Mouse (Mus musculus): ENCODE measurements around the gene Tmem82.
"Not testable (repeated sequence)": the region's sequence is repeated elsewhere in the genome, so short reads cannot be mapped to it uniquely, and the experiment has no call there.

Gene Tmem82

DNA sequence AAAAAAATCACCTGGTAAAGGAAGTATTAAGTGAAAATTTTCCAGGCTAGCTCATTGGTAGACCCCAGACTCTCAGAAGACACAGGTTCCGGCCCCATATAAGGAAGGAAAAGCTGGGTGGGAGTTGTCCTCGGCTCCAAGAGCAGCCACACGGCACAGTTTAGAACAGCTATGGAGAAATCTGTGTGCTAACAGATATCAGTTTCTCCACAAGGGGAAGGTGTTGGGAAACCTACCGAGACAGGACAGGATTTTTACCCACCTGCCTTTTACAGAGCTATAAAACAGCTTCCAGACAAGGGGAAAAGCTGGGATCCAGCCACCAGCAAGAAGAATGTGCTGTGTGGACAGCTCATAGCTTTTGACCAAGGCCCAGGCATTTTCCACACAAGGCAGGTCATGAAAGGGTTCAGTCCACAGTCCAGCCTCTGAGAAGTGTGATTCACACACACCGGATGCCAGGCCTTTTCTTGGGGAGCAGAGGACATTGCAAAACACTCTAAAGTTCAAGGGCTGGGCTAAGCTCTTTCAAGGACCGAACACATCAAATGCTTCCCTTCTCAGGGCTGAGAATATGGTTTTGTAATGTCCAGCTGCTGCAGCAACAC, 45.0 kb downstream of the Tmem82 start:
- no peak for DNase-seq

DNA sequence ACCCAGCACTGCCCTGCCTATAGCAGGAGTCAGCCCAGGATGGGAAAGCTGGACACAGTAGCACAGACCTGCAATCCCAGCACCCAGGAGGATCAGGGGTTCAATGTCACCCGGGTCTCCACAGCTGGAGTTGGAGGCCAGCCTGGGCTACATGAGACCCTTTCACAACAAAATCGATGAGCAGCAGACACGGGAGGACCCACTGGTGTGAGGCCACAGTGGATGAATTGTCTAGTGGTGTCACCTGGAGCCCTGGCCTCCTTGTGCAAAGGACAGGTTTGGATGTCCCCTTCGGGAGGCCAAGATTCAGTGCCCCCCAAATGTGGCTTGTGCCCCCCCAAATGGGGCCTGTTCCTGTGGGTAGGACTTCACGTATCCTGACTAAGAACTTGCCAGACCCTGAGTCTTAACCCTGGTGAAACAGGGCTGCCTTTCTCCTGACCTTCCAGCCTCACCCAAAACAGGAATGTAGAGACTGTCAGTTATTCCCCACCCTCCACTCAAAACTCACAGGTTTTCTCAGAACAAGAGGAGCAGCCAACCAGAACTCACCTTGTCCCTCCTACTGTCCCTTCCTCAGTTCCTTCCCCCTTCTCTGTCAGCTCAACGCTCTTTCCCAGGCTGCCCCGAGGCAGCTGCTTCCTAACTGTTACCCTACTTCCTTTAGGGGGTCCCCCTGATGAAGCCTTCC, 45.6 kb downstream of the Tmem82 start:
- DNase-seq = no peak

DNA sequence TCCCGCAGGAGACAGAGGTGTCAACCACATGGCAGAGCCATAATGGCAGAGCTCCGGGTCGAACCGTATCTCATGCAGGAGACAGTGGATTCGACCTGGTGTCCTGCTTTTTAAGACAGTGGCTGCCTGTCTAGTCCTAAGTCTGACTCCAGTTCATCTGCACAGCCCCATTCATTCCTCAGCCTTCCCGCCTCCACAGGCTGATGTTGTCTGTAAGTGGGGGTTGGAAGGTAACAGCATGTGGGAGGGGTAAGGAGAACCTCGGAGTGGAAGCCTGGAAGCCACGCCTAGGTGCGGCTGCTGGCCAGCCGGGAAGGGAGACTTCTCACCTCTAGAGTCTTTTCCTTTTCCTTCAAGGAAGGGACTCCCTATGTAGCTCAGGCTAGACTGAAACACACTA, 46.5 kb downstream of the Tmem82 start:
- no peak for DNase-seq

DNA sequence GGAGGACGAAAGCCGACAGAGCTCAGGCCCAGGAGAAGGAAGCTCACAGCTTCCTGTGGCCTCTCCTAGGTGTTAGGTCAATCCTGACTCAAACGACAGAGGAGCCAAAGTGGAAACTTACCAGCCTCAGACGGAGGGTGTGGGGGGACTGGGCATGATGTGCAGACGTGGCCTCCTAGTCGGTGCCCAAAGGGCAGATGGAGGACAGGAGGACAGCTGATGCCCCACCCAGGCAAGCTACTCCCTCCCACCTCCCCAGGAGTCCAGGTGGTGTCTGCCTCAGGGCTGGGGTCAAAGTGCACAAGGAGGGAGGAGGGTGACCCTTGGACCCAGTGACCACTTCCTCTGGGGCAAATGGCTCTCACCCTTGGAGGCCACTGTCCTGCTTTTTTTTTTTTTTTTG, 47.1 kb downstream of the Tmem82 start:
- no peak for DNase-seq

DNA sequence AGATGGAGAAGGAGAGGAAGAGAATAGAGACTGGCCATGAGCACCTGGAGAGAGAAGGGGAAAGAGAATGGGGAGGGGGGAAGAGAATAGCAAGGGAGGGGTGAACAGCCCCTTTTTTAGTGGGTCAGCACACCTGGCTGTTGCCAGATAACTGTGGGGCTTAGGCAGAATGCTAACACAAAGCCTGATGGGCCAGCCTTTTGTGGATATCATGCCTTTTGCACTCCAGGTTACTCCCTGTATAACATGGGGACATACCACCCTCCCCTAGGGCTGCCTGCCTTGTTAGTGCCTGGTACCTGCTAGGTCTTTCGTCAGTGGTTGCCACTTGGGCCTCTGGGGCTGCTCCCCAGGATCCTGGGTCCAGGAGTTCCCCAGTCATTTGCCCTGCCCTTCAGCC, 47.6 kb downstream of the Tmem82 start:
- no peak for DNase-seq

DNA sequence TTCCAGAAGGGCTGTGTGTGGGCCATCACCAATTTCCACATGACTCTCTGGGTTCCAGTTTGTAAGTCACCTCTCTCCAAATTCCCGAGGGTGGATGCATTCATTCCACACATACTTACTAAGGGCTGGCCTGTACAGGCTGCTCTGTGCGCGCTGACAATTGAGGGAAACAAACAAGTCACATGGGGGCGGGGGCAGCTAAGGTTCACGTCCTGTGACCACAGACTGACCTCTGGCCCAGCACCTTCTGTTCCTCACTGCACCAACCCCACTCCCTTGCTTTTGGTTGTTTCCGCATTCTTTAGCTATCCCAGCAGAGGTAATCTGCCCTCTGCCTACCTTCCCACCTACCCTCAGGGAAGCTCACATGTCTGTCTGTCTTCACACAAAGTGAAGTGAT, 48.4 kb downstream of the Tmem82 start:
- no peak for DNase-seq

DNA sequence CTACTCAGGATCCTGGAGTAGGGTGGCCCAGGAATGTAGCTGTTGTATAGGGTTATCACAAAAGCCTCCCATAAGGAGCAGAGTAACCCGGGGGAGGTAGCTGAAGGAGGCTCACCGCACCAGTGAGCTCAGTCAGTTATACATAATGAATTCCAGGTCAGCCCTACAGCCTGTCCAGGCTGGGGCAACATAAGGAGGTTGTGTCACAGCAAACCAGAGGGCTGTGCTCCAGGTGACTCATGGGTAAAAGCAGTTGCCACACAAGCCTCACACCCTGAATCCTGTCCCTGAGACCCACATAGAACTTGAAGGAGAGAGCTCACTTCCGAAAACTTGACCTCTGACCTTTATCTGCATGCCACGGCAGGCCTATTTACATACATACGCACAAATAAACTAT, 49.5 kb downstream of the Tmem82 start:
- no peak for DNase-seq

DNA sequence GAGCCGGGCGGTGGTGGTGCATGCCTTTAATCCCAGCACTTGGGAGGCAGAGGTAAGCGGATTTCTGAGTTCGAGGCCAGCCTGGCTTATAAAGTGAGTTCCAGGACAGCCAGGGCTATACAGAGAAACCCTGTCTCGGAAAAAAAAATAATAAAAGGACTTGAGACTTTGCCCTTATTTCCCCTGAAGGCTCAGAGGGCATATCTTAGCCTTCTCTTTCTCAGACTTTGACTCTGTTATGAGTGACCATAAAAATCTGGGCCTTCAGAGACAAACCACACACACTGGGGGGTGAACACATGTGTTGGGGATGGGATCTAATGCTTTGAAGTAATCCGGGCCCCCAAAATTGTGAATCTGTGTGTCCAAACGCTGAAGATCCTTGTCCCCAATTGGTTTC, 51.3 kb downstream of the Tmem82 start:
- DNase-seq = not testable (repeated sequence)

DNA sequence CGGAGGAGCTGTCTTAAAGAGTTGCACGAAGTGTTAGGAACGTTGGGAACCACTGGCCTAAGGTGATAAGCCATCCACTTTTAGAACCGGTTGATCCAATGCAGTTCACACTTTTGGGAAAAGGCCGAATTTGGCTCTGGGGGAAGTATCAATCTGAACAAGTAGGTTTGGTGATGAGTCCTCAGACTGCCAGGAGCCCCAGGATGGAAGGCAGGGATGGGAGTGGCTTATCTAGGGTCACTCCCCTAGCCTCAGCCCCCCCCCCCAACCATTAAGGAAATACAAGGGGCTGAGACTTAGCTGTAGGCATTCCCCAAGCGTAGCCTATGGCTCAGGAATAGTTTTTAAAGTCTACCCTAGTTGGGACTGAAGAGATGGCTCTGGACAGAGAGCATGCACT, 52.2 kb downstream of the Tmem82 start:
- no peak for DNase-seq

DNA sequence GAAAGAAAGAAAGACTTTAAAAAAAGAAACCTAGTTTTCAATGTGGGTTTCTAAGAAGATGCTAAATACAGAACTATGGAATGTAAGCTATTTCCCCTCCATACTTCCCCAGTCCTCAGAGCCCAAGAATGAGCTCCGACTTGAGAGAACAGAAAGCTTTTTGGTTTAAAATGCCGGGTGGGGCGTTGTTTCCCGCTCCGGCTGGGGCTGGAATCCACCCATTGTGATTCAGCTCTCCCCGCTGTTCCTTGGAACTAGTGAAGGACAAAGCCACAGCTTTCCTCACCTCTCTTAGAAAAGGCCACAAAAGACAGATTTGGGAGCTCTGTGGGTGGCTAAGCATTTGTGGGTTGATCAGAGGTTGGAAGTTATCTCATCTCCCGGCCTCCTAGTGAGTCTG, 53.1 kb downstream of the Tmem82 start:
- DNase-seq = no peak

DNA sequence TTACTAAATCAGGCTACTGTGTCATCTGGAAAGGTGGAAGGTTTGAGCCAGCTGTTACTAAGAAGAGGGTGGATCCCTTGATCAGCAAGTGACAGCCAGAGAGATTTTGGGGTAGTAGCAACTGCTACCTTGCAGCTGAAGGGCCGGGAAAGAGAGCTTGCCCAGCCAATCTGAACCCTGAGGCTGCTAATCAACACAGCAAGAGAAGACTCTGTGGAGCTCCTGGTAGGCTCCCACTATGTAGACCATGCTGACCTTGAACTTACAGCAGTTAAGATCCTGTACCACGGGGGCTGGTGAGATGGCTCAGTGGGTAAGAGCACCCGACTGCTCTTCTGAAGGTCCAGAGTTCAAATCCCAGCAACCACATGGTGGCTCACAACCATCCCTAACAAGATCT, 53.8 kb downstream of the Tmem82 start:
- DNase-seq = no peak

DNA sequence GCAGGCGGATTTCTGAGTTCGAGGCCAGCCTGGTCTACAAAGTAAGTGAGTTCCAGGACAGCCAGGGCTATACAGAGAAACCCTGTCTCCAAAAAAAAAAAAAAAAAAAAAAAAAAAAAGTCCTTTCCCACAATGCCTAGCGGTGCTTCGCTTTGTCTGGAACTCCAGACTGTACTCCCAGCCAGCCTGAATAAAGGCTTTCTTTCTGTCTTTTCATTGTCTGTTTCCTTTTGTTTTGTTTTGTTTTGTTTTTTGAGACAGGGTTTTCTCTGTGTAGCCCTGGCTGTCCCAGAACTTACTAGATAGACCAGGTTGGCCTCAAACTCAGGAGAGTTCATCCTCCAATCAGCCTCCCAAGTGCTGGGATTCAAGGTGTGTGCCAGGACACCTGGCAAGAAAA, 54.2 kb downstream of the Tmem82 start:
- DNase-seq = no peak
